Mouse (Mus musculus) liver, adult 2 months (tissue): ENCODE data around the gene Insc.

Source experiments
- CTCF ChIP-seq: fragments of 200-500 bp; IDR thresholded peaks from 2 replicates; pipeline ENCODE4 v1.5.1; 2011; ENCODE audit warnings: low read depth, low read length, control low read depth
- POLR2A ChIP-seq: fragments of 200-500 bp; IDR thresholded peaks from 2 replicates; pipeline ENCODE4 v1.6.1; 2011; ENCODE audit warnings: low read length, control low read depth; ENCODE audit not compliant: insufficient read depth; ENCODE audit errors: extremely low read depth

DNA sequence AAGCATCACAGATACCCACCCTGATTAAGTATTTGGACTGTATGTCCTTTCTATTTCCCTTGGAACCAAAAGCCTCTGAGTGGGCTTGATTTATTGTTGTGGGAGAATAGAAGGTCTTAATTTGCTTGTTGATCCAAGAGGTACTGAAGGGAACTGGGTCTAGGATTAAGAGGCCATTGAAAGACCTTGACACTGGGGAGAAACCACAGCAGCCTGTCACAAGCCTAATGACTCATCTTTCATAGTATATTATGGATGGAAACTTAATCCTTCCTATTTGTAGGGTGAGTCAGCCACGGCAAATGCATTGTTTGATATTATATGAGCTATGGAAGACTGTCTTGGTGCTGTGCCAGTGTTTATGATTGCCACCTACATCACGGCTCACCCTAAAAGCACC lies 33.1 kb upstream of the Insc start:
- TF ChIP-seq POLR2A (no peak), CTCF (no peak)
